Mouse (Mus musculus) spleen, adult 12 weeks (tissue): ENCODE data around the gene Tedc1.
A peak's percentile ranks its signal among the peaks of the same experiment; 100 is the strongest.

Experiments used
- DNase-seq: peaks from one replicate; pipeline ENCODE4 v3.0.0; 2022; ENCODE audit warnings: low spot score

Gene Tedc1

DNA sequence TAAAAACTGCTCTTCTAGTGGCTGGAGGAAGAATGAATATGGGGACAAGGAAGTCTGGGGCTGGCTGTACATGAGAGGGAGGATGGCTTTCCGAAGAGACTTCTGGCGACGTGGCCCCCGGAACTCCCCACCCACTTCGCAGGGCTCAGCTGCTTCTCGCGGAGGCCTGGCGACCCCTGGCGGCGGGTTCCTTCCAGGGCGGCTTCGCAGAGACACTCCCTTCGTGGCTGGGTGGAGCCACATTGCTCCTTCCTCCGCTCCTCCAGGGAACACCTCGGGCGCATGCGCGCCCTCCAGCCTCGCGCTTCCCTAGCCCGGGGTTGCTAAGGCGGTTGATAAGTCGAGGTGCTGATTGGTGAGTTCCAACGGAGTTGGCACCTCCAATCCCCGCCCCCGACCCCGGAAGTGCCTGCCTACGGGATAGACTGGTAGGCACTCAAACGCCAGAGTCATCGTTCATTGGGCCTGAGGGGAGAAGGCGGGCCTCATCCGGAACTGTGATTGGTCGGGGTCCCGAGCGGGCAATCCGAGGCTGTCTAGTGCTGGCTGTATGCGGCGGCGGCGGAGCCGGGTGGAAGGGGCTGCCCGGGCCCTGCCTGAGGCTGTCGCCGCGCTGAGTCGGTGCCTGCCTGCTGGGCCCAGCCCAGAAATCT lies at the start of gene Tedc1:
TSS of gene Tedc1 (plus strand) at position 535 of the 653 bp plus-strand sequence.
- peak; percentile 97 for DNase-seq

DNA sequence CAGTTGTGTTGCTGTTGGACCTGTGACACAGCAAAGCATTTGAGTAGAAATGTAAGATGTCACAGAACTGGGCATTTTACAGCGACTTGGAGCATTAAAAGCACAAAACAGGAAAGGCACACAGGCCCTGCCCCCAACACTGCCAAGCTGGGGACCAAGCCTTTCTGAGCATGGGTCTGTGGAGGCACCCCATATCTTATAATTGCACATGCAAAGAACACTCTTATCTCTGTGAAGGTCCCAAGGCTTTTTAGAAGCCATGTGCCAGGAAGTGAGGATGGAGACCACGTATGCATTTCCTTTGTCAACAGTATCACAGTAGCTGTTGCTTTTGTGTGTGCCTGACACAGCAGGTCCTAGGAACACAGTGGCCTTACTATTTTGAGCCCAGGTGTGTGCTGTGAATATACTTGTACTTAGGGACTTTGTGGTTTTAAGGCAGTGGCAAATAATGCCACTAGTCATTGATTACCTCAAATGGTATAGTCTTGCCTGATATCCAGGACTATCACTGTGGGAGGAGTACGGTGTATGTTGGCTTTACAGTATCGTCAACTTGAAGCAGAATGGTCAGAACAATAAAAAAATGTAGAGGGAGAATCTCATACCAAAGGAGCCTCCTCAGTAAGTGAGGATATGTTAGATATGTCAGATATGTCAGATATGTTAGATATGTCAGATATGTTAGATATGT lies 48.6 kb upstream of the Tedc1 start:
- DNase-seq, result peak; percentile 22

DNA sequence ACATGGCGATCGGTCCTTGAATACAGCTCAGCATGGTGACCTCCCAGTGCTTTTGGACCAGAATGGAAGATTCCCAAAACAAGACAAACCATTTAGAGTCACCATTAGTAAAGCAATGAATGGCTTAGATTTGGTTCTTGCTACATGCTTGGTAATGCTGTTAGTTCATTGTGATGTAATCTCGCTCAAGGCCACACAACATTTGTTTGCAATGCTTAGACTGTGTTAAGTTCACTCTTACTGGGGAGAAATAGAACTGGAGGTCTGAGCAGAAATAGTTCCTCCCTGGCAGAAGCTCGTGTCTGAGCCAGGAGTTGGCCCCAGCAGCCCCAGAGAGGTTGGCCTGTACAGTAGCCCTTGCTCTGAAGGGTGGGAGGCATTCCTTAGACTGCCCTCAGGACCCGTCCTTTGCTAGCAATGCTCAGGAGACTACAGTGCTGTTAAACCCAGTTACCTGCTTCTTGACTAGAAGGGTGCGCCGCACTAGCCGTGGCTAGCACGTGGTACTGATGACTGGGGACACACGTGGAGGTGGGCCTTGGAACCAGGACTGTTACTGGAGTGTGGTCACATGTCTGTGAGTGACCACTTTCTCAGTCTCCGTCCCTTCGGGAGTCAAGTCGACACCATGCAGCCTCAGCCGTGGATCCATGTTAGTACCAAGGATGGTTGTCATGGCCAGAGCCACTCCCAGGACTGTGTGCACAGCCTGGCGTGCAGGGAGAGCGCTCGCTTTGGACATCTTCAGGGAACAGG lies 47.5 kb upstream of the Tedc1 start:
- DNase-seq, result no peak

DNA sequence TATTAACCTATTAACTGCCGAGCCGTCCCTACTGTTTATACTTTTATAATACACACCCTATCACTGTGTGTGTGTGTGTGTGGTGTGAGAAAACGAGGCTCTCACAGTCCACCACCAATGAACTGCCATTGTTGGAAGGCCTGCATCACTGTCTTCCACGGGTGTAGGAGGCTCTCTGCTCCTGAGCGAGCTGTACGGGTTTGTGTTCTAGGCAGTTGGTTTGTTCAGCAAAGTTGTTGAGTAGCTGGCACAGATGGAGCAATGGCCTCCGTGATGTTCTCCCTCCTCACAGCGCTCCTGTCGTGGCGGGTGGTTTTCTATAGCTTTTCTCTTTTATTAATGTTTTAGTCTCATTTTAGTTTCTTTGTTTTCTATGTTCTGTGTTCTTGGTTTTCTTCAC lies 46.4 kb upstream of the Tedc1 start:
- DNase-seq, result no peak

DNA sequence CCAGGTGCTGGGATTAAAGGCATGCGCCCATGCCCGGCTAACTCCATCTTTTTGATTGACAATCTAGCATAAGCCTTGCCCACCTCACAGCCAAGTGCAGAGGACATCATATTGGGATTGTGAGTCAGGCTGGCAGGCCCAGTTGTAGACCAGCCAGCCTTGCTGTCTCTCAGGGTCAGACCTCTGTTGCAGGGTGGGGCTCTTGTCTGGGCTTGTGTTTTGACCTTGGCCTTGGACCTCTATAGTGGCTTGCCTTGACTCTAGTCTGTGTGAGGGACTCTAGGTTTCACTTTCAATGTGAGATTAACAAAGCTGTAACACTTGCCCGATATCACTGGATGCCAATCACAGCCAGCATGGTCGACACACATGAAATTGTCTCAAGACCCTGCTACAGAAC lies 42.1 kb upstream of the Tedc1 start:
- DNase-seq, result no peak

DNA sequence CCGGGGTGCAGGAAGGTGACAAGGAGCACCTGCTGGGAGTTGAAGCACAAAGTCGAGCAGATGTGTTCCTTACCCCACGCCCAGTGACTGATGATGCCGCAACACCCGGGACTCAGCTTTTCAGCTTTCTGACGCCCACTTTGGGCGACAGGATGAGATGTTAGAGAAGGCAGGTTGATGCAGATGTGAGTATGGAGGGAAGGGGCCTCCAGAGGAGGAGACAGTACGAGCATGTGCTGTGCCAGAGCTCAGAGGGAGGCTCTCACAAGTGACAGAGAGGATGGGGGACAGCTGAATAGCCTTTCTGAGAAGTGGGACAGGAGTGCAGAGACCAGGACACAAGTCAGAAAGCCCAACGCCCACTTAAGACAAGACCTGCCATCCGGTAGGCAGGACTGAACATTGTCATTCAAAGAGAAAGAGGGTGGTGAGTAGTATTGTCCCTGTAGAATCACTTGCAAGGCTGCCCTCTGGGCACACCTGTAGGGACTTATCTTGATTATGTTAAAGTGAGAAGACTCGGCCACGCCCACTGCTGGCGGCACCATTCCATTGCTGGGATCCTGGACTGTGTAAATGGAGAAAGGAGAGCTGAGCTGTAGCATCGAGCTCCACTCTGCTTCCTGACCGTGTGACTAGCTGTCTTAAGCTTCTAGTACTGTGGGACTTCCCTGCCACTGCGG lies 41.2 kb upstream of the Tedc1 start:
- DNase-seq, result no peak

DNA sequence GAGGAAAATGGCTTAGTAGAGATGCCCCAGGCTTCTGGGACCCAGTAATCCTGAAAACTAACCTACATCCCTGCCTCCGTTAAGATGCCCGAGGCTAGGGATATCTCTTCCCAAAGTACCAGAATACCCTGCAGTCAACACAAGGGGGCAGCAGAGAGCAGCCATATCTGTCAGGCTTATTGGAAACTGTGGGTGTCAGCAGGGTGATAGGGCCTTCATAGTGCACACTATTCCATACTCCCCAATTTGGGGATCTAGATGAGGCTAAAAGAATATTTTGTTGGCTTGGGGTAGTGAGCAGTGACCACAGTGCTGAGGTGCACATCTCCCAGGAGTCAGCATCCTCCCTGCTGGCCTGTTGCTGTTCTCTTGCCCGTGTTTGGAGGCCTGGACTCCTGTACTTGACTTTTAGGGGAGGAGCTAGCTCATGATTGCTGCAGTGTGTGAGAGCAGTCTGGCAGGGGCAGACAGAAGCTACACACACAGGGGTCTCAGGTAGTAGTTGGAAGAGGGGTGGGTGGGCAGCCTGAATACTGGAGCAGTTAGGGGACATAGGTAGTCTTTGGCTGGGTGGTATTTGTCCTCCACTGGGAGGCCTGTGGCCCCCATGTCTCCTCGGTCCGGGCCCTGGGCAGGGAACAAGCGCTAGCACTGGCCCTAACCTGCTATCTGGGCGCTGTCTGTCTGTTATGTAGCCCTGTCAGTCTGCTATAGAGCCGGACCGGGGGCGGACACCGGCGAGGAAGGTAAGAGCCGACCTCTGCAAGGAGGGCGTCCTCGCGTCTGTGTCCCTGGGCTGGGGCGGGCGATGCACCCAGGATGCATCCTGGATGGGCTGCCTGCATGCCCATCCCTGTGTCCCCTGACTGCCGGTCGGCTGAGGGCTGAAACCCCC lies 36.5 kb upstream of the Tedc1 start:
- peak; percentile 71 for DNase-seq

DNA sequence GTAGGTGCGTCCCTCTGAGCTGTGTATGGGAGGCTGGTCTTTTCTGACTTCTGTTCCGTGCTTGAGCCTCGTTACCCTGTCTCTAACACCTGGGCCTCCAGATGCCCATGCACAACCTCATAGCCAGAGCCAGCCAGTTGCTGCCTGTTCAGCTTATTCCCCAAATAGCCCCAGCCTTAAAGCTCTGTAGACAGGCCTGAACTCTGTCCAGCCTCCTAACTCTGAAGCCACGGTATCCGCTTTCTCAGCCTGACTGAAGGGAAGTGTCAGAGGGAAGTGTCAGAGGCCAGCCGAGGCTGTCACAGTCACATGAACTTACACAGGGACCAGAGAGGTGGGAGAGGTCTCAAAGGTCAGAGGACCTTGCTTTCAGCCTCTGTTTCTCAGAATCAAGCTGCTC lies 31.5 kb upstream of the Tedc1 start:
- no peak for DNase-seq

DNA sequence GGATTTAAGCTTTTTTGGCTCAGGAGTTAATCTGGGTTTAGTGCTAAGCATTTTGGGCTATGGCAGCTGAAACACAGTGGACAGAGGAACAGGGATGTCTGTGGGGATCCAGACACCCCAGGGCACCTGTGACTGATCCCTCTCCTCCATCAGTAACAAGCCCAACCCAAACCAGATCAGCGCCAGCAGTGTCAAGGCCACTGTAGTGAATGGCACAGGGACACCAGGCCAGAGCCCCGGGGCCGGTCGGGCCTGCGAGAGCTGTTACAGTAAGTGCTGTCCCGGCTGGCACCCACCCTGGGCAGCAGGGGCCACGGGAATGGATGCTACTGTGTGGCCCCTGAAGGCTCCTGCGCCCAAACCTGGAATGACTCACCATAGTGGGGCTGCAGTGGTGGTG lies 25.5 kb upstream of the Tedc1 start:
- no peak for DNase-seq

DNA sequence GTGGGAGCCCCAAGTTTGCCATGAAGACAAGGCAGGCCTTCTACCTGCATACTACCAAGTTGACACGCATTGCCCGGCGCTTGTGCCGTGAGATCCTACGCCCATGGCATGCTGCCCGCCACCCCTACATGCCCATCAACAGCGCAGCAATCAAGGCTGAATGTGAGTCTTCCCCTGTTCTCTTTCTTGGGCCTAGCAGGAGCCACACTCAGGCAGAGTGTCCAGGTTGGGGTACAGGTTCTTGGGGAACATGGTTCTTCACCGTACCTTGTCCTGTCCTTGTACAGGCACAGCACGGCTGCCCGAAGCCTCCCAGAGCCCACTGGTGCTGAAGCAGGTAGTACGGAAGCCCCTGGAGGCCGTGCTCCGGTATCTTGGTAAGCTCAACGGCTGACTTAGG lies 24.6 kb upstream of the Tedc1 start:
- DNase-seq, result no peak

DNA sequence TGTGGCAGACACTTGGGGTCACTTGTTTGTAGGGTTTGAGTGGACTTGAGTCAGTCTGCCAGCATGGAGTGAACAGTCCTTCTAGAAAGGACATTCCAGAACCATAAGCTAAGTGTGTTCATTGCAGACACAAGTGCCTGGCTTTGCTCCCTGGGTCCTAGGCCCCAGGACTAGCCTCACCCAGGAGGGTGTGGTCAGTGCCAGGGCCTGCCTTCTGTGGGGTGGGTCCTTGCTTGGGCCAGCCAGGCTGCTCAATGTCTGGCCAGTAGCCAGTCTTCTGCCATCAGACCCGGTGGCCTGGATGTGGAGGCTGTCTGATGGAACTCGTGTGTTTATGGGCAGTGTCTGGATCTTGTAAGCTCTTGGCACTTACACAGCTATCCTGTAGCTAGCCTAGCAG lies 23.7 kb upstream of the Tedc1 start:
- DNase-seq, result no peak

DNA sequence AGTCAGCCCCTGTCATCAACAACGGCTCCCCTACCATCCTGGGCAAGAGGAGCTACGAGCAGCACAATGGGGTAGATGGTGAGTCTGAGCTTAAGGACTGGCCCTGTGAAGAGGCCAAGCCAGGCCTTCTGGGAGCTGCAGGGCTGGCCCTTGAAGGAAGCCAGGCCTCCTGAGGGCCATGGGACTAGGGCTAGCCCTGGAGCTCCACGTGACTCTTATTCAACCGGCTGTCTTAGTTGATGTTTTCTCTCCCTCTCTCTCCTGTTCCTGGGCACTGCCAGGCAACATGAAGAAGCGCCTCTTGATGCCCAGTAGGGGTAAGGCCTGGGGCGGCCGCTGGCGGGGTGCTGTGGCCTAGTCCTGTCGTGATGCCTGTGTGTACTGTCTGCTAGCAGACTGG lies 23.0 kb upstream of the Tedc1 start:
- no peak for DNase-seq

DNA sequence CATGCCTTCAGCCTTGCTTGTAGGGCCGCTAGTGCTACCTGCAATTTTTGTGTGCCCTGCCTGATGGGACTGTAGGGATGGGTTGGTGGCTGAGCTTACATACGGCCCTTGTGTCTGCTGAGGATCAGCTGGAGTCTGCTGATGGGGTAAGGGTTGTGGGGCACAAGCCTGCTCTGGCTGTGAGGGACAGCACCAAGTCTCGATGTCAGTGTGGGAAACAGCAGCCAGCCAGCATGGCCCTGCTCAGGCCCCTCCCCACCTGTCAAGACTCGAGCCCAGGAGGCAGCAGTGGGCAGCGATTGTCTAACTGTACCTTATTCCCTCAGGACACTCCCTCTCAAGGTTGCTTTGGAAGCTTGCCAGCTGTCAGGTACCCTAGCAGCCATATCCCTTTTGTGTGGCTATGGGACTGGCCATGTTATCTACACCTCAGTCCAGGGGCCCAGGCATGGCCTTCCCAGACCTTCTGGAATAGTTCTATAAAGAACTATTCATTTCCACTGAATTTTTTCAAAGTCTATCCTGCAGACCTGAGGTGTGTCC lies 22.3 kb upstream of the Tedc1 start:
- no peak for DNase-seq

DNA sequence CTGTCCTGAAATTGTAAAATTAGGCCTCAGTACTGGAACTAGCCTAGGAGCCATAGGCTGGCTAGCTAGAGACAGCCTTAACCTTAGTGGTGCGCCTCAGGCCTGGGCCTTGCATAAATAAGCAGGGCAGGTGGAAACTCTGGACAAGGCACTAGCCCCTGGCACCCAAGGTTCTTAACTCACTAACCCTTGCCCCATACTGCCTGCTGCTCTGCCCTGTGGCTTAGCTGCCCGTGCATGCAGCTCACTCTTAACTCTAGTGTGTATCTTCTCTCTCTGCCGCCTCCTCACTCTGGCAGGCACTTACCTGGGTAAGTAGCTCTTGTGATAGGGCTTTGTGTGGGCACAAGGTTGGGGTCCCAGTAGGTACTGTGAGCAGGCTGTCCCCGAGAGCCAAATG lies 21.7 kb upstream of the Tedc1 start:
- DNase-seq, result no peak

DNA sequence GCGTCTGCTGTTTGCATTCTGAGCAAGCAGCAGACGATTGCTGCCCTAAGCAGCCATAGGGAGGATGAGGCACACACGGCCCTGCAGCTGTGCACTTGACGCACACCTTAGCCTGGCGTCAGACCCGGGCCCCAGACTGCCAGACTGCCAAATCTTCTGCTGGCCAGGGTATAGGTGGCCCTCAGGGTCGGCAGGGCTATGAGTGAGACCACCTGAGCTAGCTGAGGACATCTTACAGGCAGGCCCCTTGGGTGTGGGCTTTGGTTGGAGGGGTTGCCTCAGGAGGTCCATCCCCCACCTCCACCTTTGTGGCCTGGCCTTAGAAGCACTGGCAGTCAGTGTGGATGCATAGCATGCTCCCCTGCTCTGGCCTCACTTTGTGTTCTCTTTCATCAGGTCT lies 20.8 kb upstream of the Tedc1 start:
- no peak for DNase-seq

DNA sequence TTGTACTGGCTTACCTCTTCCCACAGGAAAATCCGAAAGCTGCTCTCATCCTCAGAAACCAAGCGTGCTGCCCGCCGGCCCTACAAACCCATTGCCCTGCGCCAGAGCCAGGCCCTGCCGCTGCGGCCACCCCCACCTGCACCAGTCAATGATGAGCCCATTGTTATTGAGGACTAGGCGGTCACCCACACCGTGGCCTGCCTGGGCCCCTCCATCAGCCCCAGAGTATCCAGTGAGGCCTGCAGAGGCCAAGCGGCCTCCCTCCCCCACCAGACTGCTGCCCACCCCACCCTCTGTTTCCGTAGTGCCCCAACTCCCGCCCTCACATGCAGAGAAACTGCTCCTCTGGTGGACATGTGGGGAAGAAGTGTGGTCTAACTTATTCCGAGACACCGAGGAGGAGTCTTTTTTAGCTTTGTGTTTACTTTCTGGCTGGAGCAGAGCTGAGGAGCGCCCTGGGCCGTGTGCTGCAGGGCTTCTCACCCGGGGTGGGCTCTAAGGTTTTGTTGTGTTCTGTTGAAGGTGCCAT lies 19.7 kb upstream of the Tedc1 start:
- DNase-seq, result no peak

DNA sequence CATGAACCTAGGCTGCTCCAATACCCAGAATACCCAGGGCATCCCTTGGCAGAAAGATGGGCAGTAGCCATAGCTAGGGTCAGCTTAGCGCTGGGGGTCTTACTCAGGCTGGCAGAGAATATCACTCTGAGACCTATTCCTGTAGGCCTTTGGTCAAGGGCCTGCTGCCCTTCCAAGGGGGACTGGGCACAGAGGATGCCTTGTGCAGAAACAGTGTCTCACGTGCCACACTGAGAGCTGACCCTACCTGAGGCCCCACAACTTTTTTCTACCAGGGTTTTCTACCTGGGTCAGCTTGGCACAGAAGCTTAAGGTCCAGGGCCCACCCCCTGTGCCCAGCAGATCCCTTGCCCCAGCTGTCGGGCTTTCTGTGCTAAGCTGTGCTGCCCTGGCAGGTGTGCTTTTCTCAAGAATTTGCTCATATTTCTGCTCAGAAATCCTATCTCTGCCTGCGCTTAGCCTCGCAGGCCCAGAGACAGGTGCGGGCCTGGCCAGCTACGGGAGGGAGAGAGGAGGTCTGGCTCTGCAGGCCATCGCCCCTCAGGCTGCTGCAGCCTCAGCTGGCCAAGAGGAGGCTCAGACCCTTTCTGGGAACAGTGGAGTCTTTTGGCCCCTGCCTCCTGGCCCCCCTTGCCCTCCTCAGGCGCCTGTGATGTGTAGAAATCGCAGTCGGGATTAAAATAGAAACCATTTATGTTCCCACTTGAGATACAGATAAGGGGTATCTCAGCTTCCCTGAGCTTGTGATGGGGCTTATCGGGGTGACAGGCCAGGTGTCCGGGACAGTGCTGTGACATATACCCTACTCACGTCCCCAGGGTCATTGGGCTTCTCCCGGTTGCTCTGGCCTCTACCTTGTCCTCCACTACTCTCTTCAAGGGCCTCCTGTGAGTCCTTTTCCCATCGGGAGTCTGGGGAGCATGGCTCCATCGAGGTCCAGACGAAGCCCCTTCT lies 18.7 kb upstream of the Tedc1 start:
- no peak for DNase-seq

DNA sequence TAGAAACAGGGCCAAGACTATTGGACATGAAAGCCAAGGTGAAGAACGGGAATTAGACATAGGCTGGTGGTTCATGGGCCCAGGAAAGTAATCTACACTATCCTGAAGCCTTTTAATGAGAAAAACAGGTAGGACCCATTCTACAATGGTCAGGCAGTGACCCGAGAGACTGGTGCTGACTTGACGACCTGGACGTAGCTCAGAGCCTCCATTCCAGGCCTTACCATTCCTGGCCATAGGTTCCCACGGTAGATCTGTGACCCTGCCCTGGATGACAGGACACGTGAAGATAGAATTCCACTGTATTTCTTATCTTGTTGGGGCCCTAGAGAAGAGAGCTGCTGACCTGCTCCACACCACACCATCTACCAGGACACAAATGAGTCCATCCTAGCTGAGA lies 17.9 kb upstream of the Tedc1 start:
- no peak for DNase-seq

DNA sequence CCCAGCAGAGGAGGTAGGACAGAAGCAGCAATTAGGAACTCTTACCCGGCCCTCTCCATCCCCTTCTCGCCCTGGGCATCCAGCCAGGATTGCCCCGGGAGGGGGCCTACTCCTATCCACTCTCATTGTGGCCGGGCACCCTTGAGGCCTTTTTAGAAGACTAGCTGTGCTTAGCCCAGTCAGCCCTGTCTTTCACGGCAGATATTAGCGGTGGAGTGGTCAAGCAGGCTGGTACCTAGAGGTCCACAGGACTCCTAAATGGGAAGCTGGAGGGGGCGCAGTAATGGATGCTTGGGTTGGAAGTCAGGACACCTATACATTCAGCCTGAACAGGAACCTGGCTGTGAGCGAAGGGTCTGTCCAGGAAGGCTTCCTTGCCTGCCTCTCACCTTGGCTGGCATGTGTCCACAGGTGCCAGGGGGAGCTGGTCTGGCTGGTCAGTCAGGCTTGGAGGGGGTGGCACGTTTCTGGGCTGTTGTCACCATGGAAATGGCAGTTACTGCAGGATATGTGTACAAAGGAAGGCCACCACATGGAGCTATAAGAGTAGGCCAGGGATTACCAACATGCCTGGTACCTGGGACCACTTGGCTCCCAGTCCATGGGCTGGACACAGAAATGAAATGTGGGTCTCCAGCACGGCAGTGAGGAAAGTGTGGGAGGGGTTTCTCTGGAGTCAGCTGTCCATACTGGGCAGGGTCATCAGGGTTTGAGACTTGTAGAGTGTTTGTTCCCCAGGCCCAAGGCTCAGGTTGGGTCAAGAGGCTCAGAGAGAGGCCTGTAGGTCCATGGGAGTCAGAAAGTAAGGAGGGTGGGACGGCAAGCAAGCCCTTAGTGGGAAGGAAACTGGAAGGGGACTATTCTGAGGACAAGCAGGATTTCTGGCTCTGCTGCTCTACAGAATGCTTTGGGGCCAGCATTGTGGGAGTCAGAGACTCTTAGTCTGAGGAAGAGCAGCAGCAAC lies 17.0 kb upstream of the Tedc1 start:
- no peak for DNase-seq
